Mouse (Mus musculus): ENCODE measurements around the gene Tmprss7.

- no peak for TF ChIP-seq TAL1 (IDR thresholded peaks at IDR 0.05; ENCODE audit: low read length)
- no peak for TF ChIP-seq GATA1 (IDR thresholded peaks at IDR 0.05; ENCODE audit: low read length)
Observed at GRCm38 (mm10) chr16:45676462-45676861, 17.0 kb downstream of the Tmprss7 start.

Data from erythroblast, embryonic 14.5 days (primary cell).